Mouse (Mus musculus): ENCODE measurements at regions not wholly inside any gene's neighbourhood (a gene's known extent, or its start where the extent isn't known, plus 50 kb on each side); places are given as distances from the start of the nearest gene placed in this dataset.

- TF ChIP-seq CTCF (IDR thresholded peaks at IDR 0.05; ENCODE audit: borderline replicate concordance, extremely low read depth, insufficient read depth, insufficient read length) (no peak), POLR2A (IDR thresholded peaks at IDR 0.05; ENCODE audit: borderline replicate concordance, extremely low read depth, insufficient read depth, insufficient read length, poor library complexity, severe bottlenecking) (no peak)
Measured at GRCm38 (mm10) chr1:19899426-19899825, 690.7 kb downstream of the Tfap2b start.
